Mouse (Mus musculus): ENCODE measurements at regions not wholly inside any gene's neighbourhood (a gene's known extent, or its start where the extent isn't known, plus 50 kb on each side); places are given as distances from the start of the nearest gene placed in this dataset.

DNA sequence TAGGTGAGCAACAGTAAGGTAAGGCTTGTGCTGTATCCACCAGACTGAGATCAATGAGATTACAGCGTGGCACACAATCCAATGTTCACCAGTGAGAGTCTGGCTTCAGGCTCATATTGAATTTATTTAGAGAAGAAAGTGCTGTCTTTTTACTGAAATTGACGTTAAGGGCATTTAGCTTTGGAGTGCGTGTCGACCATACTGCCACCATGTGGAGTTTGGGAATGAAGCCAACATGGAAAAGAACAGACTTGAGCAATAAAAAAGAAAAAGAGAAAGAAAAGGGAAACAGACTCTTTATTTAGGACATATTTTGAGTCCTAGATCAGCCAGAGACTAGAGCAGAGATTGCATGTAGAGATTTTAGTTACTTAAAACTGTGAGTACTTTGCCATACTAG, 499.6 kb upstream of the Tnc start:
- no peak for TF ChIP-seq BHLHE40 (IDR thresholded peaks at IDR 0.05; ENCODE audit: low read depth, low read length)
- TF ChIP-seq IRF4 (IDR thresholded peaks at IDR 0.05; ENCODE audit: low read depth, low read length) = no peak
- no peak for TF ChIP-seq EP300 (IDR thresholded peaks at IDR 0.05; ENCODE audit: low read length)
- TF ChIP-seq CTCF (conservative IDR thresholded peaks at IDR 0.05 in 1 of 2, IDR thresholded peaks at IDR 0.05 in 1 of 2; ENCODE audit: low read depth in 2 of 2, low read length in 2 of 2) = no peak
- no peak for TF ChIP-seq KAT2A (IDR thresholded peaks at IDR 0.05; ENCODE audit: insufficient replicate concordance, low read length)
- TF ChIP-seq POLR2A (IDR thresholded peaks at IDR 0.05; ENCODE audit: low read depth, low read length) = no peak
- TF ChIP-seq ELF1 (IDR thresholded peaks at IDR 0.05; ENCODE audit: low read depth, low read length) = no peak
- TF ChIP-seq TCF12 (IDR thresholded peaks at IDR 0.05; ENCODE audit: low read depth, low read length) = no peak
